Mouse (Mus musculus): ENCODE measurements around the gene Tmem8b.

DNA sequence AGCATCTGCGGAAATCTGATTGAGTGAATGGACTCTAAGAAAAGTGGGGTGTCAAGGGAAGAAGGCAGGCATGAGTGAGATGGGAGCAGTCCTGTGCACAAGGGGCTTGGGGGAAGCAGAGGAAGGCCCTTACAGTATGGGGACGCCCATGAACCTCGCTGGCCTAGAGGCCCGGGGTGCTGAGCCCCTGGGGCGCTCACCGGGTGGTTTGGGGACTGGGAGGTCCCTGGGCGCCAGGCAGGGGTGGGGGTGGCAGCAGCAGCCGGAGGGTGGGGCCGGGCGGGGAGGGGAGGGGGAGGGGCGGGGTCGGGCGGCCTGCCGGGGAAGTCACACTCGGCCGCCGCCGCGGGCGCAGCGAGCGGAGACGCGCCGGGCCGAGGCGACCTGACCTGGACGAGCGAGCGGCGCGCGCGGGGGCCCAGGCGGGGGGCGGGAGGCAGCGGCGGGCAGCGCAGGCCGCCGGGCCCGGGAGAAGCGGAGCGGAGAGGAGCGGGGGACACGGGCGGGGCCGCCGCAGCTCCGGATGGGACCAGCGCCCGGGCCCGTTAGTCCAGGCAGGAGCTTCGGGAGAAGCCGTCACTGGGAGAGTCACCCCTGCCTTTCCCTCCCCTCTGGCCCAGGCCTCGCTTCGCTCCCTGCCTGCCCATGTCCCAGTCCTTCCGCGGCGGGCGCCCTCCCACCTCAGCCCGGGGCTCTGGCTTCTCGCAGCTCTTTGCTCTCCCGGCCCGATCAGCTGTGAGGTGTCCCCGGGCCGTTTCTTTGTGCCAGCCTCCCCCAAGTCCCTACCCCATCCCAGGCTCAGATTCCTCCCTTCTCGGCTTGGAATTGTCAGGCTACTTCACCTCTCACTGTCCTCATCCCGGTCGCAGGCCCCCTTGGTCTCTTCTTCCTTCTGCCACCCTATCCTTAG, 37.5 kb upstream of the Tmem8b start, which contains the start of gene Npr2:
- no peak for TF ChIP-seq CTCF (IDR thresholded peaks at IDR 0.05; ENCODE audit: insufficient read depth, low read length)
- no peak; the same call in 1 of the 2 replicates for TF ChIP-seq POLR2A (IDR thresholded peaks at IDR 0.05; ENCODE audit: borderline replicate concordance, extremely low read depth, low read depth, low read length)
